Mouse (Mus musculus) testis, adult 2 months (tissue): Measurements from ENCODE around the gene Elk3.

ENCODE experiments used
- CTCF ChIP-seq: fragments of 200-500 bp; IDR thresholded peaks from 2 replicates; pipeline ENCODE4 v1.5.1; 2012; ENCODE audit warnings: low read depth, mild to moderate bottlenecking, inconsistent platforms, low read length, moderate library complexity; ENCODE audit not compliant: control insufficient read depth, insufficient read depth, insufficient replicate concordance
- POLR2A ChIP-seq: fragments of 200-500 bp; IDR thresholded peaks from 2 replicates; pipeline ENCODE4 v1.6.1; 2012; ENCODE audit warnings: low read depth, mild to moderate bottlenecking, inconsistent platforms, low read length, moderate library complexity; ENCODE audit not compliant: control insufficient read depth

- no peak for TF ChIP-seq CTCF
- TF ChIP-seq POLR2A, result no peak
Observed at GRCm38 (mm10) chr10:93259826-93260225, 51.1 kb downstream of the Elk3 start.
